Mouse (Mus musculus) spleen, postnatal 10 days (tissue): ENCODE results near the gene Shc4.

ENCODE experiments used
- DNase-seq, 2 experiments: peaks; one replicate each; pipeline ENCODE4 v3.0.0; 2021 to 2022; ENCODE audit warnings: low spot score in 2 of 2

Gene Shc4

GRCm38 (mm10) chr2:125724086-125724430 is at the start of gene Shc4:
Gene Shc4, minus strand, starts transcription at chr2:125724148.
- no peak for DNase-seq

GRCm38 (mm10) chr2:125765029-125765428 is 41.1 kb upstream of the Shc4 start:
- DNase-seq, result no peak

DNA sequence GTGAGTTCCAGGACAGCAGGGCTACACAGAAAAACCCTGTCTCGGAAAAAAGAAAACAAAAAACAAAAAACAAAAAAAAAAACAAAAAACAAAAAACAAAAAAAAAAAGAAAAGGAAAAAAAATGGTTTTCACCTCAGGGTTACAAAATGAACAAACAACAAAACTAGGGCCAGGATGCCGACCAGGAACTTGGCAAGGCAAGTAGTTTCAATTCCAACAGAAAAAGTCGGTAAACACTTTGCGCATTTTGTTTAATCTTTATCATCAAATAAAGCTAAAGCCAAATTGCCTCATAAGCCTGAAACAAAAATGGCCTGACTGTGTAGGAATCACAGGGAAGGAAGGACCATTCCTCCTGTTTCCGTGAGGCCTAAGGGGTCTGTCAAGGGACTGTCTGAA is 40.6 kb upstream of the Shc4 start:
- no peak for DNase-seq

DNA sequence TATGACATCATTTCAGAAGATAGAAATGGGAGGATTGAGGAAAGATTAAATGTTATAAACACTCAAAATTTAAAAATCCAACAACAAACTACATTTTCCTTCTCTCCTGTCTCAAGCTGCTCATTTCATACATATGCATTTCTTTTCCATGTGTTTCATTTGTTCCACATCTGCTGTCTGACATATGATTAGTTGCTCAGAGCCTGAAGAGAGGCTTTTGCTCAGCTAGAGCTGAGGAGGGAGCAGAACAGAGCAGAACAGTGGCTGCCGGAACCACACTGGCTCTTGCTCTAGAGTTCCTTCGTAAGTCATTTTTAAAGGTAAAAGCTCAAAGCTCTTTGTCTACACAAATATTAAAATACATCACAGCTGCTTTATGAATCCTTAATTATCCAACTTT is 25.4 kb upstream of the Shc4 start:
- no peak for DNase-seq

DNA sequence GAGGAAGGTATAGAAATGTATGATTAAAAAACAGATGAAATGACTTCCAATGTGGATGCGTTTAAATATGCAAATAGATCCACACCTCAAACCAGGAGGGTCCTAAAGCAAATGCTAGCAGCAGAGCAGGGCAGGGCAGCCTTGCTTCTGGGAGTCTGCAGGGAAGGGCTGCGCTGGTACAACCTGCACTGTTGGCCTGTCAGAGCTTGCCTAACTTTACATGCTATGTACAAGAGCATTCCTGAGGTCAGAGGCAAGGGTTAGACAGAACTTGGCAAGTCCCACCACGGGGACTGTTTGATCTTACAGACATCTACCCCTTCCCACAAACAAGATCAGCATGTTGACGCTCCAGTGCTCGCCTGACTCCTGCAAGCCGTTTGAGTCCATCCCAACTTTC is 15.4 kb upstream of the Shc4 start:
- DNase-seq, result no peak

DNA sequence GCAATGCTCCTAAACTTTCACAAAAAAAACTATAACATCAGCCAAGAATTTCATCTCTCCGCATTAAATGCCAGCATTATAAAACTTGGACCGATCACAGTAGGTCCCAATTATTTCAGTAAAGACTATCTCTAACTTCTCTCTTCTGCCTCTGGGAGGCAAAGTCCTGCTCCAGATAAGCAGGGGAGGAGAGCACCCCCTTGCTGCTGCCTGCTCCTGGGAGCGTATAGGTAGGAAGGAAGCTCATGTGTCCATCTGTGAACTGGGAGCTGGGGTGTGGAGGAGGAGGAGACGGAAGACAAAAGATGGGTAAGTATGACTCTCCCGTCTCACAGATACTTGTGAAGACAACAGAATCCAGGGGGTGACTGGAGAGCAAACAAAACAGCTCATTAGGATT is 14.8 kb upstream of the Shc4 start:
- no peak for DNase-seq

- no peak for DNase-seq
These were observed 12.0 kb upstream of the Shc4 start for GRCm38 (mm10) chr2:125736025-125736343.

DNA sequence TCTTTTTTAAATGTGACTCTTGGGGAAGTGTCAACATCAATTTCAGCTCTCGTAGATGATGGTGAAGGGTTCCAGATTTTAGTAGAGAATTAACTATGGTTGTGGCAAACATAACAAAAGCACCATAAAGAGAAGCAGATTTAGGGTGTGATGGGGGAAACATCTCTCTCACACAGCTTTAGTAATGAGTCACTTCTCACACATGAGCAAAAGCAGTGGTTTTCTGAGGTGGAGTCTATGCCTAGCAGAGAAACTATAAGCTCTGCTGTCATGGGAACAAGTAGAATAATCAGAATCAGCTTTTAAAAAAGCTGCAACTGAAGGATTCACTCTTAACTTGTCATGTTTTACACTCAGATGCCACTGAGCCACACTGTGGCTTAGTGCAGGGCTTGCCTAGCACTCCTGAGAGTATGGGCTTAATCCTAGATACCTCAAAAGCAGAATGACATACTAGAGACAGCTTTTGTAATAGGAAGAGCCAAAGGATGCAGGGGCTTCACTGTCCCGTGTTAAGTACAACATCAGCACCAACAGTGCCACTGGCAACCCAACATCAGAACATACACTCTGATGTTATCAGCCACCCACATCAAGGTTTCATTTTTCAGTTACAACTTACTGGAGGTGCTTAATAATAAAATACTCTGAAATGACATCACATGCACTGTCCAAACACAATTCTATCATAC is 11.5 kb upstream of the Shc4 start:
- no peak for DNase-seq

DNA sequence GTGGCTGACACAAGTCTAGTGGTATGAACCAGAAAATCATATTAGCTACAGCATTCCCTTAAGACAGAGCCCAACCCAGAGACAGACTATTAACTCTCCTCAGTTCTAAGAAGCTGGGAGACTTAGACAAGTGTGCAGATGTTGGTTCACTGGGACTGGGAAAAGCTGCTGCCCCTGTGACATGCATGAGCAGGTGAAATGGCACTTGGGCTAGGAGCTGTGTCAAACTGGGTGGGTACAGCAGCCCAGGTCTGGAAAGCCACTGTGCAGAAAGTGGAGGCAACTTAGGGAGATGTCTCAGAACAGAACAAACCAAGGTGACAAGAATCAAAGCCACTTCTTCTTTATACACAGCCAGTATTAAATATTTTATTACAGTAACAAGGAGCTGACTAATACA is 10.8 kb upstream of the Shc4 start:
- no peak for DNase-seq

DNA sequence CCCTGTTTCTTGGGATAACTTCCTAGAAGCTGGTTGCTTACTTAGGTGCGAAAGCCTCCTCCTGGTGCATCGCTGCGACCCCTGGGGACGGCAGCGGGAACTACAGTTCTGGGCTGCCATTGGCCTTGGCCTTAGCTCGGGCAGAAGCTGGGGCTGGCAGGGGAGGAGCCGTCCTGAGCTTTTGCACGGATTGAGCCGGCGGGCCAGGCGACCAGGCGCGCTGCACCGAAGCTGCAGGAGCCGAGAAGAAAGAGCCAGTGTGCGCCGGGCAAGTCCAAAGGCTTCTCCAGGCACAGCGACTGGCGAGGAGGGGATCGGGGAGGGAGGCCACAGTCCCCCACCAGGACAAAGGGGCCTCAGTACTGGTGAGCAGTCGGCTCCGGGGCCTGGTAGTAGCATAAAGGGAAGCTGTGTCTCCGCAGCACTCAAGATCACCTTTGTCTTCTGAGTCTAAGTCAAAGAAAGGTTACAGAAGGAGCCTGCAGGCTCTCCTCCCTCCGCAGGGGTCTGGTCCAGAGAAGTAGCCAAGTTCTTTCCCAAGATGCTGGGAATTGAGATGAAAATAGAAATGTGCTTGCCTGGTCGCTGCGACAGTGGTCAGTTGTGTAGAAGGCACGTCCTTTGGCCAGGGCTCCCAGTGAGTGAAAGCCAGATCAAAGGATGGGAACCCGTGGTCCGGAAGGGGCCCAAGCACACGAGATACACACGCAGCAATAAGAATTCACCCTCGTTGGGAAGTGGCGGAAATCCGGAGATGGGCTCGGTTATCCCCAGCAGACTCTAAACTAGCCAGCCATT is 8.0 kb upstream of the Shc4 start:
- DNase-seq, result peak; percentile 85 to 91

DNA sequence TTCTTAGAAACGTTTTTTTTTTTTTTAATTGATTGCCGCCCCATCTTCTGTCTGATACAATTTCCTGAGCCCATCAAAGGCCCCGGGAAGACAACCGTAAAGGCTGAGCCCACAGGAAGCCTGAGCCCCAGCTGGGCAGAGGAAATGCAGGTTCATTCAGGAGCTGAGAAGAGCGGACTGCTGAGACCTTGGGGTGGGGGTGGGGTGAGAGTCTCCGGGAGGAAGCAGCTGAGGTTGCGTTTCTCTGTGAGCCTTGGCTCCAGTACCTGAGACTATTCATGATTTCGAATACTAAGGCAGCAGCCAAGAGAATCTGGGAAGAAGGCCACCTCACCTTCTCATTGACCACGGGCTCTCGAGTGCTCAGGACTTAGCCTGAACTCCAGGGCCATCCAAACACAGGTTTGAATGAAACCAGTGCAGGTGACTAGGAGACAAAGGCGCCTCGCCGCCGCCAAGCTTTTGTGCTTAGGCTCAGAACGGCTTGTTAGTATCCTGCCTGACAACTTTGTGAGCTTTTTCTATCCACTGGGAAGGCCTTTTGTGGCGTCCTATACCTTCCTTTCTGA is 682 bp upstream of the Shc4 start:
- DNase-seq, result no peak

DNA sequence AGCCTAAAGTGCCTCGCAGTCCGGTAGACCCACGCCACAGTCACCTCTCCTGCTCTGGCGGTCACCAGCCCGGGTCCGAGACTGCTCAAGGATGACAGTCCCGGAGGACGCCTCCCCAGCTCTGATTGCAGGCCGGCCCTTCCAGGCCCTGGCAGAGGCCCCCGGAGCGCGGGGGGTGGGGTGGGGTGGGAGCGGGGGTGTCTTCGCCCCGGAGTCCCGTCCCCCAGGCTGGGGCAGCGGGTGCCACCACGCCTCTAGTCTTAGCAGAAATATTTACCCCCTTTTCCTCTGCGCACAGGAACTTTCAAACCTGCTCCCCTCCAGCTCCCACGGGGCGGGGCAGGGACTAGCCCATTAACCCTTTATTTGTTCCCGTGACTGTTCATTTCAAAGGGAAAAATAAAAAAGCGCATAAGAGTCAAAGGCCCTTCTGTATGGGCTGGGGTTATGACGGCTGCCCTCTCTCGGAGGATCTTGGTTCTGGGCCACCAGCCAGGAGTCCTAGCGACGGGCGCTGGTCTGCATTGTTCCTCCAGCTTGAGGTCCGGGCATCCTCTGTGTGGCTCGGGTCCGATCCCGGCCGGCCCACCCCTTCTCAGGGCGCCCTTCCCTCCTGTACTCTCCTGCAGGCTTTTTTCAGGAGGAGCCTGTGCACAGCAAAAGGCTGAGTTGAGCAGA is 401 bp downstream of the Shc4 start:
- peak in 1 of 2 experiments; percentile 44 for DNase-seq

DNA sequence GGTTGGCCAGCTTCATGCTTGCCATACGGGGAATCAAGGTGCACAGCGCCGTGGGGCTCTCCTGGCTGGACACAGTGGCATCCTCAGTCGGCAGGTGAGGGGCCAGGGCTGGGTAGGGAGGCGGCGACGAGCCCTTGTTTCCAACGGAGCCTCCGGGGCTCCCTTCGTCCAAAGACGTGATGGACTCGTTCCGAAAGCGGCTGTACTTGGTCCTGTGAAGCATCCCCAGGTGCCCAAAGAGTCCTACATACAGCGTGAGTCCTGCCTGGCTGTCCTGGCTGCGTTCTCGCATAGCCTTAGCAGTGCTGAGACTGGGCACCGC is 901 bp downstream of the Shc4 start:
- DNase-seq, result no peak

GRCm38 (mm10) chr2:125716599-125716998 is 7.3 kb downstream of the Shc4 start:
- no peak for DNase-seq

DNA sequence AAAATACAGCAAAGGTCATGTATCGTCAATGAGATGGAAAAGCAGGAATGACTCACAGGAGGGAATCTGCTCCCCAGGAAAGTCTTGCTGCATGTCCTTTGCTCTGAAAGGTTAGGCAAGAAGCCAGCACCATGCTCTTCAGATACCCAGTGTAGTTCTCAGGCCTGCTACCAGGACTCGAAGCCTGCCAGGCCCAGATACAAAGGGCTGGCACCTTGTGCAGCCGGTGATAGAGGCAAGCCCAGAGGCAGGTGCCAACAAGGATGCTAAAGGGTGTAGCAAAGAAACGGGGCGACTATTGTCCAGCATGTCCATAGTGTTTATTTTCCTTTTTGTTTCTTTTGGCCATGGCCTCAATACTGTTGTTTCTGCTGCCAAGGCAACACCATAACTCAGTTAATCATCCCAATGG is 17.4 kb downstream of the Shc4 start:
- peak in 1 of 2 experiments; percentile 38 for DNase-seq

- DNase-seq, result no peak
These were observed 18.9 kb downstream of the Shc4 start for GRCm38 (mm10) chr2:125704907-125705631.

- no peak for DNase-seq
These were observed 21.1 kb downstream of the Shc4 start for GRCm38 (mm10) chr2:125702851-125703250.

- DNase-seq, result no peak
These were observed 22.3 kb downstream of the Shc4 start for GRCm38 (mm10) chr2:125701606-125702005.

DNA sequence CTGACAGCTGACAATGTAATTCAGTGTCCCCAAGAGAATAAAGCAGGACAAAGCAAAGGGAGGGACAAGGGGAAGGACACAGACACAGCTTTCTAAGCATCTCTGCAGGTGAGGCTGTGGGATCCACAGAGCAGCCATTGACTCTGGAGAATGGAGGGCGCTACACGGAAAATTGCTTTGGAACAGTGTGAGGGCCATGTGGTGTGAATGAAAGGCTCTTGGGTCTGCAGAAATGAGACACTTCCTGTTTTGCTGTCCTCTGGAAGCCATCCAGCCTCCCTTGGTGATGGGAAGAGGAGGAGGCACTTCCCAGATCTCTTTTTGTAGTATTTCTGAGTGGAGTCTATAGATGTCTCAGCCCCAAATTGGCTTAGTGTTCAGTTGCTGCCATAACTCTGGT is 27.7 kb downstream of the Shc4 start:
- no peak for DNase-seq

- no peak for DNase-seq
These were observed 29.1 kb downstream of the Shc4 start for GRCm38 (mm10) chr2:125694798-125695197.

- no peak for DNase-seq
These were observed 31.9 kb downstream of the Shc4 start for GRCm38 (mm10) chr2:125692010-125692409.

GRCm38 (mm10) chr2:125685441-125686150 is 38.4 kb downstream of the Shc4 start:
- DNase-seq, result no peak
